Mouse (Mus musculus): ENCODE results near the gene Olfr24. TPM values are rescaled to one million over a fixed set of nuclear protein-coding genes. Genes with fewer than 3 reads are reported as not detected.
"Not testable (repeated sequence)": the region's sequence is repeated elsewhere in the genome, so short reads cannot be mapped to it uniquely, and the experiment has no call there.

Olfr24 gene
- not detected in 2 replicates for polyA plus RNA-seq (2014; fragmentation: Nextera tagmentation; extraction: Ambion mirVana)

DNA sequence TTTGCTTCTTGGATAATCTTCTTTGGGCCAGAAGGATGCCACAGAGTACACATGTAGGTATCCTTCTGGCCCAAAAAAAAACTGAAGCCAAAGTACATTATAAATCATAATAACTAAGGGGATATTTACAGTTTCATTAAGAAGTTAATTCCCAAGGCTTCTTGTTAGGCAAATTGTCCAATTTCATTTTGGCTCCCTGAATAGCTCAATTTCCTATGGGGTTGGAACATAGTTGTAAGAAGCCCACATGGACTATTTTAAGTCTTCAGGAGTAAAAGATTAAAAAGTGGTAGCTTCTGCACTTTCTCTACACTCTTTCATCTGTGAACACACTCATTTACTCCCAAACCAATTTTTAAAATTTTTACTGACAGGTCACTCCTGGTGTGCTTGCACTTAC lies at the start of gene Olfr24:
TSS of gene Olfr24 (minus strand) at position 101 of the 400 bp plus-strand sequence.
- ATAC-seq (ENCODE audit: insufficient read depth, low FRiP score, low TSS enrichment) (no peak), DNase-seq (ENCODE audit: low spot score) (no peak)
- H3K4me3 ChIP-seq (ENCODE audit: low read depth, low read length): no peak within 1 kb of the TSS
- H3K27me3 ChIP-seq (ENCODE audit: control insufficient read depth, insufficient read depth, low read length): no peaks in the 10 kb centered on the region
- no peaks in the 10 kb centered on the region for H3K36me3 ChIP-seq (ENCODE audit: control insufficient read depth, insufficient read depth, low read length)
- no peaks in the 10 kb centered on the region for H3K9me3 ChIP-seq (ENCODE audit: control insufficient read depth, low read length)
- no peak within 1 kb of the TSS for H3K9ac ChIP-seq (ENCODE audit: low read length)
- no peak within 1 kb of the TSS for H3K4me2 ChIP-seq (ENCODE audit: low read depth)
- H3K27ac ChIP-seq (ENCODE audit: low read depth, low read length): no peak within 1 kb of the TSS
- no peaks in the 10 kb centered on the region for H3K4me1 ChIP-seq (ENCODE audit: control insufficient read depth, insufficient read depth, low read length)

DNA sequence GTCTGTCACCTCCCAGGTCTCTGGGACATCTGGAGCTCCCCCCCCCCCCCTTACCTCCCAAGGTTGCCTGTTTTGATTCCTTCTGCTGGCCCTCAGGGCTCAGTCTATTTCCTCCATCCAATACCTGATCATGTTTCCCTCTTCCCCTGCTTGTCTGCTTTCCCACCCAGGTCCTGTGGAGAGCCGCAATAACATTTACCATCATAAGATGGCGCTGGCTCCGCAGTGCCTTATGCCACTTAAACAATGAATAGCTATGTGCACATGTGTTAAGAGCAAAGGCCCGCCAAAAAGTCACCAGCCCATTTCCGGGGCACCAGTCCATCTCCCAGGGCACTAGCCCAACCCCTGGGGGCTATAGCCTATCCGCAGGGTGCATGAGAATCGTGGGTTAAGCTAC lies 21.5 kb upstream of the Olfr24 start:
- Histone ChIP-seq H3K4me2 (ENCODE audit: low read depth) (no peak overlapping the region), H3K27ac (ENCODE audit: low read depth, low read length) (no peak overlapping the region), H3K9ac (ENCODE audit: low read length) (no peak overlapping the region), H3K27me3 (ENCODE audit: control insufficient read depth, insufficient read depth, low read length) (no peaks in the 10 kb centered on the region), H3K4me3 (ENCODE audit: low read depth, low read length) (no peak overlapping the region), H3K9me3 (ENCODE audit: control insufficient read depth, low read length) (no peaks in the 10 kb centered on the region), H3K4me1 (ENCODE audit: control insufficient read depth, insufficient read depth, low read length) (no peaks in the 10 kb centered on the region), H3K36me3 (ENCODE audit: control insufficient read depth, insufficient read depth, low read length) (no peaks in the 10 kb centered on the region)
- whole genome bisulfite sequencing: 66% methylated on average over 7 of the region's 7 CpGs
- ATAC-seq (ENCODE audit: insufficient read depth, low FRiP score, low TSS enrichment) (no peak), DNase-seq (ENCODE audit: low spot score) (no peak)

DNA sequence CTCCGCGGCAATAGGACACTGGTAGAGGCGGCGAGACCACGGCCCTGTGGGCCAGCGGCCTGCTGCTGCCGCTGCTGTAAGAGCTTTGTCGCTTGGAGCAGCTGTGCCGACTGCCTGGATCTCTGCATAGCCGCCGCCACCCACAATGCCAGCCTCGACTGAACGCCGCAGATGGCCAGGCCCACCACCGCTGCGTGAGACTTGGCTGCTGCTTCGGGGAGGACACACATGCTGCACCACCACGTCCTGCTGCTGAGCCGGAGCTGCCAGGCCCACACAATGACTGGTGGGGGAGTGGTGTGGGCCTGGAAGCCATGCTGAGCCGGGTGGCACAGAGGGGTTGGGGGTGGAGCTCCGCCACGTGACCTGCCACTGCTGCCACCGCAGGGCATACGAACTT lies 15.7 kb upstream of the Olfr24 start:
- ATAC-seq (ENCODE audit: insufficient read depth, low FRiP score, low TSS enrichment) (no peak), DNase-seq (ENCODE audit: low spot score) (no peak)
- Histone ChIP-seq H3K9me3 (ENCODE audit: control insufficient read depth, low read length) (no peaks in the 10 kb centered on the region), H3K27me3 (ENCODE audit: control insufficient read depth, insufficient read depth, low read length) (no peaks in the 10 kb centered on the region), H3K36me3 (ENCODE audit: control insufficient read depth, insufficient read depth, low read length) (no peaks in the 10 kb centered on the region), H3K9ac (ENCODE audit: low read length) (no peak overlapping the region), H3K27ac (ENCODE audit: low read depth, low read length) (no peak overlapping the region), H3K4me3 (ENCODE audit: low read depth, low read length) (no peak overlapping the region), H3K4me1 (ENCODE audit: control insufficient read depth, insufficient read depth, low read length) (no peaks in the 10 kb centered on the region), H3K4me2 (ENCODE audit: low read depth) (no peak overlapping the region)
- WGBS: 73% methylated on average over 24 of the region's 24 CpGs

DNA sequence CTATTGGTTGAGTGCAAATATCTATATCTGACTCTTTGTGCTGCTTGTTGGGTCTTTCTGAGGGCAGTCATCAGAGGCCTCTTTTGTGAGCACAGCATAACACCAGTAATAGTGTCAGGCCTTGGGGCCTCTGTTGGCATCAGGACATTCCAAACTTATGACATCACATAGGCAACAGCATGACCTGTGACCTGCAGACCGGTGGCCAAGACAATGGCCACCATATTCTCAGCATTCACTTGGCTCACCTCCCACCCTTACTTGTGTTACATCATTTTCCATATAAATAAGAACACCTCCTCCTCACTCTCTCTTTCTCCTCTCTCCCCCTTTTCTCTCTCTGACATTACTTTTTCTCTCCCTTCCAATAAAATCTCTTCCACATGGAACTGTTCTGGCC lies 15.2 kb upstream of the Olfr24 start:
- Histone ChIP-seq H3K4me3 (ENCODE audit: low read depth, low read length) (no peak overlapping the region), H3K27me3 (ENCODE audit: control insufficient read depth, insufficient read depth, low read length) (no peaks in the 10 kb centered on the region), H3K4me2 (ENCODE audit: low read depth) (no peak overlapping the region), H3K27ac (ENCODE audit: low read depth, low read length) (no peak overlapping the region), H3K9ac (ENCODE audit: low read length) (no peak overlapping the region), H3K36me3 (ENCODE audit: control insufficient read depth, insufficient read depth, low read length) (no peaks in the 10 kb centered on the region), H3K4me1 (ENCODE audit: control insufficient read depth, insufficient read depth, low read length) (no peaks in the 10 kb centered on the region), H3K9me3 (ENCODE audit: control insufficient read depth, low read length) (no peaks in the 10 kb centered on the region)
- 68% methylated on average over 1 of the region's 1 CpGs for WGBS
- ATAC-seq (ENCODE audit: insufficient read depth, low FRiP score, low TSS enrichment) (no peak), DNase-seq (ENCODE audit: low spot score) (no peak)

DNA sequence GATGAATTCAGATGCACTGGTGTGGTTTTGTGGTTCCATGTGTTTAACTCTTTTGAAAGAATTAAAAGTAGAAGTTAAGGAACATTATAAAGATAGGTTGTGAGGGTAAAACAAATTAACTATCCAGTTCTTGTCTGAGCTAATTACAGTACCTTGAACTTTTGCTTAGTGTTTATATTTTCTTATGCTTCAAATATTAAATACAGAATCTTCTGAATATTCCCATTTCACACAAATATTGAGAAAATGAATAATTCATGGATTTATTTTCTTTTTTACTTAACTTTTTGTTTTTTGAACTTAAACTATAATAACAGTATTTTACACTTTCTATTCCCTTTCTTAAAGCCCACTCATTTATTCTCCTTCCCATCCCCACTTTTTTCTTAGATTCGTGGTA lies 8.2 kb downstream of the Olfr24 start:
- H3K36me3 ChIP-seq (ENCODE audit: control insufficient read depth, insufficient read depth, low read length): no peaks in the 10 kb centered on the region
- no peaks in the 10 kb centered on the region for H3K4me1 ChIP-seq (ENCODE audit: control insufficient read depth, insufficient read depth, low read length)
- no peak for DNase-seq (ENCODE audit: low spot score)
- H3K9ac ChIP-seq (ENCODE audit: low read length): no peak overlapping the region
- WGBS: 71% methylated on average over 1 of the region's 1 CpGs
- no peak overlapping the region for H3K4me2 ChIP-seq (ENCODE audit: low read depth)
- no peak overlapping the region for H3K27ac ChIP-seq (ENCODE audit: low read depth, low read length)
- ATAC-seq (ENCODE audit: insufficient read depth, low FRiP score, low TSS enrichment): no peak
- H3K9me3 ChIP-seq (ENCODE audit: control insufficient read depth, low read length): no peaks in the 10 kb centered on the region
- H3K27me3 ChIP-seq (ENCODE audit: control insufficient read depth, insufficient read depth, low read length): no peaks in the 10 kb centered on the region
- no peak overlapping the region for H3K4me3 ChIP-seq (ENCODE audit: low read depth, low read length)

DNA sequence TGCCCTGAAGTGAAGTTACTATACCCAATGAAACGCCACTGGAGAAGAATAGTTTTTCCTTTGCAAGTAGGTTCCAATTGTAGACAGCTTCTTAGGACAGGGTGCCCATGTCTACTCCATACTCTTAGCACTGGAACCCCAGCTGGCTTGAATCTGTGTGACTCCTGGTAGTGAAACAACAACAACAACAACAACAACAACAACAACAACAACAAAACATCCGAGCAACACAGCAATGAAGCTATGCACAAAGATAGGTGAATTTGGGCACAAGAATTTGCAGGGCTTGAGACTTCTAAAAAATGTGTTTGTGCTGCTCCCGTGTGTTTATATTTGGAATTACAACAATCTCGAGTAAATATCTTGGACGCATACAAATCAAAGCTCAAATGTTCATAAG lies 19.2 kb downstream of the Olfr24 start:
- H3K4me2 ChIP-seq (ENCODE audit: low read depth): no peak overlapping the region
- DNase-seq (ENCODE audit: low spot score) (no peak), ATAC-seq (ENCODE audit: insufficient read depth, low FRiP score, low TSS enrichment) (0 out of 2 replicates have a peak, but pooled peaks have one; percentile 52)
- H3K4me1 ChIP-seq (ENCODE audit: control insufficient read depth, insufficient read depth, low read length): no peaks in the 10 kb centered on the region
- no peak overlapping the region for H3K27ac ChIP-seq (ENCODE audit: low read depth, low read length)
- no peaks in the 10 kb centered on the region for H3K9me3 ChIP-seq (ENCODE audit: control insufficient read depth, low read length)
- H3K27me3 ChIP-seq (ENCODE audit: control insufficient read depth, insufficient read depth, low read length): no peaks in the 10 kb centered on the region
- H3K4me3 ChIP-seq (ENCODE audit: low read depth, low read length): no peak overlapping the region
- WGBS: 32% methylated on average over 5 of the region's 5 CpGs
- no peak overlapping the region for H3K9ac ChIP-seq (ENCODE audit: low read length)
- H3K36me3 ChIP-seq (ENCODE audit: control insufficient read depth, insufficient read depth, low read length): no peaks in the 10 kb centered on the region

DNA sequence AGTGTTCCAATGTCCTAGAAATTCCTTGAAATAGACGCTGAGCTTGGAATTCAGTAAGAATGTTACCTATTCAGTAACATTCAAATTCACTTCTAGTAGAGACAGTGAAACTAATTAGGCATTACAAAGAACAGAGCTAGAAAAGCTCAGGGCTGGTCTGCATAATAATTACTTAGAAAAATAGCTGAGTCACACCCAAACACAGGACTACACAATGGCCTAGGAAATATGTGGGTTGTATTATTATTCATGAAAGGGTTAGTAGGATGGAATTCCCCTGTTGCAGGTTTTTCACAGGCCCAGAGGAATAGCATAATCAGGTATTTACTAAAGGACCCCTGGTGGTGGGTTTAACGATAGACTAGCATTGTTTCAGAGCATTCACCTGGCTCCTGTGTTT lies 29.6 kb downstream of the Olfr24 start:
- H3K36me3 ChIP-seq (ENCODE audit: control insufficient read depth, insufficient read depth, low read length); H3K9ac ChIP-seq (ENCODE audit: low read length); H3K4me3 ChIP-seq (ENCODE audit: low read depth, low read length); ATAC-seq (ENCODE audit: insufficient read depth, low FRiP score, low TSS enrichment); H3K4me1 ChIP-seq (ENCODE audit: control insufficient read depth, insufficient read depth, low read length); H3K27ac ChIP-seq (ENCODE audit: low read depth, low read length); H3K27me3 ChIP-seq (ENCODE audit: control insufficient read depth, insufficient read depth, low read length); DNase-seq (ENCODE audit: low spot score); H3K9me3 ChIP-seq (ENCODE audit: control insufficient read depth, low read length); H3K4me2 ChIP-seq (ENCODE audit: low read depth): not testable (repeated sequence)
- WGBS: 84% methylated on average over 2 of the region's 2 CpGs

DNA sequence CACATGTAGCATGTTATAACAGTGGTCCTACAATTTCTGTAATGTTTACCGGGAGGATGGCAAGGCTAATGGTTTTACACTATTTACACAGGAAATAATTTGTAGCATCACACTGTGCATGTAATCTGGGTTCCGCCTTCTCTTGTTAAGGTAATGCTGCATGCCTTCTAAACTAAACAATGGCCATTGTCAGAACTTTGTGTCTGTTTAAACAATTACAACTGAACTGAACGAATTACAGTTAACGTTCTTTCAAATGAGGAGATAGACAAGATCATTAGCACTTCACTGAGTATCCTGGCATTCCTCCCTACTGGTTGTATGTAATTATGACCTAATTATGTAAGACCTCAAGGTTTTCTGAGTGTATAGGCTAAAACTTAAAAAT lies 41.1 kb downstream of the Olfr24 start:
- no peak overlapping the region for H3K9ac ChIP-seq (ENCODE audit: low read length)
- no peaks in the 10 kb centered on the region for H3K36me3 ChIP-seq (ENCODE audit: control insufficient read depth, insufficient read depth, low read length)
- H3K4me1 ChIP-seq (ENCODE audit: control insufficient read depth, insufficient read depth, low read length): no peaks in the 10 kb centered on the region
- no peaks in the 10 kb centered on the region for H3K27me3 ChIP-seq (ENCODE audit: control insufficient read depth, insufficient read depth, low read length)
- no peaks in the 10 kb centered on the region for H3K9me3 ChIP-seq (ENCODE audit: control insufficient read depth, low read length)
- no peak overlapping the region for H3K4me3 ChIP-seq (ENCODE audit: low read depth, low read length)
- H3K27ac ChIP-seq (ENCODE audit: low read depth, low read length): no peak overlapping the region
- no peak for DNase-seq (ENCODE audit: low spot score)
- no peak overlapping the region for H3K4me2 ChIP-seq (ENCODE audit: low read depth)
- whole genome bisulfite sequencing: 11% methylated on average over 4 of the region's 4 CpGs
- ATAC-seq (ENCODE audit: insufficient read depth, low FRiP score, low TSS enrichment): 0 out of 2 replicates have a peak, but pooled peaks have one; percentile 7

DNA sequence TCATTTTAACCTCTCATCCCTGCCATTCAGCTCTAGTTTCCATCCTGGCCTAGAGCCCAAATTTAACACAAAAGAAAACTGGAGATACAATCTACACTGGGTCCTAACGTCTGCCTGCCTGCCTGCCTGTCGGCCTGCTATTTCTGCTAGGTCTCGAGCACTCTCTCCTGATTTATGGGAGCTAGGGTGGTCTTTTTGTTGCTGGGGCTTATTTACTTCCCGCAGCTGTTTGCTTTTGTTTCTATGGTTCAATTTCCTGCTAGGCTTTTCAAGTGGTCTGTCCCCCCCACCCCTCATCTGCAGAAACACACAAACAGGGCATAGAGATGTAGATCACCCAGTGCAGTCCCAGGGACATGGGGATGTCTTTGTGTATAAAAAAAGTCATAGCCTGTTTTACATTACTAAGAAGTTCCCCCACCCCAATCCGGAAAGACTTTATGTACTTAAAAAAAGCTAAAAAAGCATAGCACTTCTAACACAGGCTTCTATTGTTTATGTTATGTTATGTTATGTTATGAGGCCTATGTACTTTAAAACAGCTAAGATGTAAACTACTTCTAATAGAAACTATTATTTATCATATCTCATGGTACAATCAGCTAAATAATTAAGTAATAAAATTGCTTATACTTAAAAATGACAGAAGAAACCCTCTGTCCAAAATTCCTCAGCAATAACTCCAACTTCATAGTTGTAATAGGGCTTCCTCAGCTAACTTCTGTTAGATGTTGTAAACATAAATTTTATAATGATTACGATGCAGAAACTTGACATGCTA lies 41.7 kb downstream of the Olfr24 start:
- no peaks in the 10 kb centered on the region for H3K4me1 ChIP-seq (ENCODE audit: control insufficient read depth, insufficient read depth, low read length)
- no peaks in the 10 kb centered on the region for H3K36me3 ChIP-seq (ENCODE audit: control insufficient read depth, insufficient read depth, low read length)
- H3K4me3 ChIP-seq (ENCODE audit: low read depth, low read length): no peak overlapping the region
- no peak overlapping the region for H3K9ac ChIP-seq (ENCODE audit: low read length)
- H3K27me3 ChIP-seq (ENCODE audit: control insufficient read depth, insufficient read depth, low read length): no peaks in the 10 kb centered on the region
- ATAC-seq (ENCODE audit: insufficient read depth, low FRiP score, low TSS enrichment) (peak; percentile 86), DNase-seq (ENCODE audit: low spot score) (peak; percentile 30)
- 15% methylated on average over 6 of the region's 6 CpGs for WGBS
- H3K4me2 ChIP-seq (ENCODE audit: low read depth): no peak overlapping the region
- no peaks in the 10 kb centered on the region for H3K9me3 ChIP-seq (ENCODE audit: control insufficient read depth, low read length)
- no peak overlapping the region for H3K27ac ChIP-seq (ENCODE audit: low read depth, low read length)

All from neural tube, embryonic 11.5 days (tissue).